Comparison of ENCODE assay signal across 8 mouse cellular contexts in genomic region chr8:83389316-83390005, GRCm38 (mm10). TPM values are rescaled to one million over a fixed set of nuclear protein-coding genes. Genes with fewer than 3 reads are reported as not detected.
DNase-seq lines count a peak whose midpoint lies in the region; ATAC-seq lines count a peak whose summit lies in the region.

Gene Clgn, plus strand, starts transcription at chr8:83389867.

- no peaks in the 10 kb centered on the region for H3K36me3 ChIP-seq in heart, embryonic 14.5 days (ENCODE audit: control insufficient read depth, insufficient read depth, low read length)
- H3K36me3 ChIP-seq in liver, embryonic 12.5 days = no peaks in the 10 kb centered on the region
- H3K36me3 ChIP-seq in neural tube, embryonic 12.5 days = no peaks in the 10 kb centered on the region

- 0 out of 4 replicates have a peak, but pooled peaks cover 0 to 4% of the 10 kb centered on the region in 2 experiments for H3K4me1 ChIP-seq in heart, embryonic 14.5 days (ENCODE audit: control insufficient read depth in 2 of 2, insufficient read depth in 2 of 2, low read length in 2 of 2)
- peaks cover 12% of the 10 kb centered on the region for H3K4me1 ChIP-seq in liver, embryonic 12.5 days
- peaks cover 5% of the 10 kb centered on the region for H3K4me1 ChIP-seq in neural tube, embryonic 12.5 days

- peaks cover 47% of the 10 kb centered on the region for H3K27me3 ChIP-seq in heart, embryonic 14.5 days (ENCODE audit: control insufficient read depth, insufficient read depth, low read length)
- H3K27me3 ChIP-seq in liver, embryonic 12.5 days (replicated peaks) = peaks cover 55% of the 10 kb centered on the region
- peaks cover 5% of the 10 kb centered on the region; the same call in 1 of the 2 replicates for H3K27me3 ChIP-seq in neural tube, embryonic 12.5 days (replicated peaks)

- no peaks in the 10 kb centered on the region for H3K9me3 ChIP-seq in heart, embryonic 14.5 days (ENCODE audit: control insufficient read depth, low read length)
- no peaks in the 10 kb centered on the region for H3K9me3 ChIP-seq in liver, embryonic 12.5 days (replicated peaks)
- H3K9me3 ChIP-seq in neural tube, embryonic 12.5 days = no peaks in the 10 kb centered on the region

- WGBS in heart, embryonic 14.5 days = 5% methylated on average over 41 of the region's 41 CpGs
- 3% methylated on average over 41 of the region's 41 CpGs for WGBS in liver, embryonic 12.5 days (ENCODE audit: insufficient replicate concordance)
- 5% methylated on average over 41 of the region's 41 CpGs for WGBS in neural tube, embryonic 12.5 days

- ATAC-seq in heart, embryonic 14.5 days (ENCODE audit: insufficient number of reproducible peaks, insufficient read depth, low FRiP score, low read depth) = no peak
- ATAC-seq in liver, embryonic 12.5 days = 0 out of 2 replicates have a peak, but pooled peaks have one; percentile 37
- peak; percentile 93 for ATAC-seq in neural tube, embryonic 12.5 days (ENCODE audit: low FRiP score, low read depth)

- peak; percentile 60 for DNase-seq in A20 (ENCODE audit: low read depth, low spot score)
- peak; percentile 26 to 32 for DNase-seq in adrenal gland, adult 18-20 months (ENCODE audit: low spot score in 2 of 2)
- peak; percentile 92 for DNase-seq in embryo, embryonic 11 days
- peak; percentile 15 to 38 for DNase-seq in kidney, postnatal 25 days
- peak; percentile 47 for DNase-seq in thymus, postnatal 0 days (ENCODE audit: low spot score)

- H3K4me2 ChIP-seq in heart, embryonic 14.5 days (ENCODE audit: low read length) = peak within 1 kb of the TSS; percentile 67
- H3K4me2 ChIP-seq in liver, embryonic 12.5 days = peak within 1 kb of the TSS; percentile 74
- peak within 1 kb of the TSS; percentile 89 for H3K4me2 ChIP-seq in neural tube, embryonic 12.5 days (replicated peaks)

- peak within 1 kb of the TSS; percentile 21; the same call in 1 of the 2 replicates for H3K9ac ChIP-seq in heart, embryonic 14.5 days (ENCODE audit: low read length)
- H3K9ac ChIP-seq in liver, embryonic 12.5 days = peak within 1 kb of the TSS; percentile 57; the same call in 1 of the 2 replicates
- H3K9ac ChIP-seq in neural tube, embryonic 12.5 days = peak within 1 kb of the TSS; percentile 70

- no peak within 1 kb of the TSS for H3K27ac ChIP-seq in heart, embryonic 14.5 days (replicated peaks in 1 of 2; ENCODE audit: control insufficient read depth in 1 of 2, insufficient read depth in 1 of 2, low read depth in 2 of 2, low read length in 2 of 2)
- H3K27ac ChIP-seq in liver, embryonic 12.5 days = no peak within 1 kb of the TSS
- no peak within 1 kb of the TSS for H3K27ac ChIP-seq in neural tube, embryonic 12.5 days

- peak within 1 kb of the TSS; percentile 37 to 38 for H3K4me3 ChIP-seq in heart, embryonic 14.5 days (ENCODE audit: control insufficient read depth in 1 of 2, insufficient read depth in 1 of 2, low read depth in 1 of 2, low read length in 2 of 2)
- peak within 1 kb of the TSS; percentile 51 for H3K4me3 ChIP-seq in liver, embryonic 12.5 days
- peak within 1 kb of the TSS; percentile 62 for H3K4me3 ChIP-seq in neural tube, embryonic 12.5 days

RNA-seq across cellular contexts. Expression of gene Clgn, which starts in this region (rescaled TPM):
- not detected for total RNA-seq in adrenal gland, adult 18-20 months (2021)
- 0.08 TPM in 1 of 2 replicates, not detected in the other for polyA plus RNA-seq in heart, embryonic 14.5 days (2014; fragmentation: Nextera tagmentation; extraction: Ambion mirVana)
- polyA plus RNA-seq in liver, embryonic 12.5 days (2016; fragmentation: Nextera tagmentation; extraction: Ambion mirVana) = 0.36 and 0.51 TPM in 2 replicates
- polyA plus RNA-seq in neural tube, embryonic 12.5 days (2016; fragmentation: Nextera tagmentation; extraction: Ambion mirVana) = 7.0 and 8.0 TPM in 2 replicates
- polyA plus RNA-seq in thymus, postnatal 0 days (2015; fragmentation: Nextera tagmentation; extraction: Ambion mirVana) = 0.05 TPM in 1 of 2 replicates, not detected in the other

Comparison
In these comparisons a context has a peak if more than half of its experiments do, and no peak if none do; other contexts are left out.
1. Peak in DNase-seq in adrenal gland, adult 18-20 months; RNA of the gene not detected or under 1 TPM.
2. Peak in ATAC-seq, H3K4me3 ChIP-seq, H3K9ac ChIP-seq and H3K4me2 ChIP-seq in liver, embryonic 12.5 days; RNA of the gene not detected or under 1 TPM.
3. Peak in DNase-seq in thymus, postnatal 0 days; RNA of the gene not detected or under 1 TPM.
4. DNase-seq: peak in every context shown above with its lines; median percentile 92 in embryo, embryonic 11 days; 60 in A20; 47 in thymus, postnatal 0 days; 29 in adrenal gland, adult 18-20 months; 26 in kidney, postnatal 25 days.